Mouse (Mus musculus) olfactory bulb, adult 2 months (tissue): ENCODE data around the gene 1500011B03Rik. TPM values are rescaled to one million over a fixed set of nuclear protein-coding genes. Genes with fewer than 3 reads are reported as not detected.
"Not testable (repeated sequence)": the region's sequence is repeated elsewhere in the genome, so short reads cannot be mapped to it uniquely, and the experiment has no call there.

Experiments
- H3K27ac ChIP-seq: fragments of 200-500 bp; 2 replicates; pipeline ENCODE4 v1.5.1; 2012; ENCODE audit warnings: low read depth, low read length; ENCODE audit not compliant: insufficient read depth
- H3K4me1 ChIP-seq: fragments of 200-500 bp; 2 replicates; pipeline ENCODE4 v1.6.1; 2012; ENCODE audit warnings: low read length; ENCODE audit not compliant: control insufficient read depth, insufficient read depth
- H3K4me3 ChIP-seq: fragments of 200-500 bp; 2 replicates; pipeline ENCODE4 v1.5.1; 2012; ENCODE audit warnings: mild to moderate bottlenecking, low read depth, low read length, moderate library complexity; ENCODE audit not compliant: insufficient read depth
- CTCF ChIP-seq: fragments of 200-500 bp; IDR thresholded peaks from 2 replicates; pipeline ENCODE4 v1.5.1; 2012; ENCODE audit warnings: low read depth, mild to moderate bottlenecking, low read length, moderate library complexity; ENCODE audit not compliant: insufficient read depth
- POLR2A ChIP-seq: fragments of 200-500 bp; IDR thresholded peaks from 2 replicates; pipeline ENCODE4 v1.6.1; 2012; ENCODE audit warnings: mild to moderate bottlenecking, low read depth, low read length, moderate library complexity; ENCODE audit not compliant: insufficient read depth
- WGBS: fragments of 180-500 bp; shearing (Covaris S2); methylation state at CpG from one replicate; pipeline ENCODE4 v1.1.7; 2018; 5-methylcytosine and 5-hydroxymethylcytosine counted together
- polyA plus RNA-seq: library from polyadenylated mRNA; stranded (reverse); fragments of >200 nt; gene quantifications from 2 replicates; pipeline ENCODE4 v1.2.4, GENCODE M21; 2012; ENCODE audit warnings: low replicate concordance; ENCODE audit not compliant: missing spikeins, insufficient read depth, insufficient read length

1500011B03Rik gene
- not detected in 2 replicates for polyA plus RNA-seq

DNA sequence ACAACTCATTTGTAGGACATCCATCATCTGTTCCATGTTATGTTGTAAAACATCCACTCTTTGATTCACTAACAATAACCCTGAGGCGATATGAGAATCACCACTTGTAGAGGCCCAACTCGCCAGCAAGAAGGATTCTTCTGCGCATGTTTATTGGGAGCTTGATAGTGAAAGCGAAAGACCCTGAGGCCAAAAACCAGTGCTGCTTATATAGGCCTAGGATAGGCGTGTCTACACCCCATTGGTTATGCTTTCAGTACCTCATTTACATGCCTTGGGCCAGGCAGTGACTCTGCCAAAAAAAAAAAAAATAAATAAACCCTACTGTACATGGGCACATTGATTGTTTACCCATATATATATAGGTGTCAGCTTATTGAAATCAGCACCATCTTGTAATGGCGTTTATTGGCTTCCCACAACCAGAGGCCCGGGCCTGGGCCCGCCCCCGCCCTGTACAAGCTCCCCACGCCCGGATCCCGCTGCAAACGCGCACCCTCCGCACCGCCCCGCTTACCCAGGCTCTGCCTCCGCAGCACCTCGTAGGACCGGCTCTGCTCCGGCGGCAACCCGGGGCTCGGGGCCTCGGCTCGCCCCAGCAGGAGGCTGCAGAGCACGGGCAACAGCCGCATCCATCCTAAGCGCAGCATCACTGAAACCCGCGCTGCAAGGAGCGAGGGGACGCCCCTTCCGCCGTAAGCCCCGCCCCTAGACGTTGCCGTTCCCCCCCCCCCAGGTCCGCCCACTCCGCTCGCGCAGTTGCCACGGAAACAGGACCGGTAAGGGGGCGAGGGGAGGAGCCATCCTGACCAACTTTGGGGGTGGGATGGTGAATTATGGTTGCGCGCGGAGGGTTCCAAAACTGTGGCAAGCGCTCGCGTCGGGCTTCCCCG, at the start of gene 1500011B03Rik:
1500011B03Rik (minus strand) TSS at position 673 of the 893 bp plus-strand sequence.
- peak within 1 kb of the TSS; percentile 98 for H3K4me3 ChIP-seq
- peaks cover 11% of the 10 kb centered on the region for H3K4me1 ChIP-seq
- TF ChIP-seq POLR2A (peak; percentile 62; the same call in 1 of the 2 replicates), CTCF (no peak)
- H3K27ac ChIP-seq, result peak within 1 kb of the TSS; percentile 80
- WGBS, result 6% methylated on average over 52 of the region's 53 CpGs

DNA sequence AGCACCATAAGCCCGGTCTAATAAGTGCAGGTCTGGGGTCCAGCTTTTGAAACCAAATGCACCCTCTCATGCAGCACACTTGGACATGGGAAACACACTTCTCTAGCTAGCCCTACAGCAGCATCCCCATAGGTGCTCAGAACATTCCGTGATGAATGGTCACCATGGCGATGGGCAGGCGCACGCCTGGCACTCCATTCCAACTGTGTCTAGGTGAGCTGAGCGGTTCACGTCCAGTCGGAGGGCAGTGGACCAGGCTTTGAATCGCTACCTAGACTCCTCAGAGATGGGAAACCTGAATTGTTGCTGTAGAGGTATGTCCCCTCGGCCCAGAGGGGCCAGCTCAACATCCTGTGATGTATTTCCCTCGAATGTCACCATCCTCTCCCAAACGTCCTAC, 42.0 kb upstream of the 1500011B03Rik start:
- Histone ChIP-seq H3K4me1 (no peaks in the 10 kb centered on the region), H3K4me3 (no peak overlapping the region), H3K27ac (no peak overlapping the region)
- 87% methylated on average over 12 of the region's 12 CpGs for WGBS
- TF ChIP-seq CTCF, result no peak
- TF ChIP-seq POLR2A, result no peak

DNA sequence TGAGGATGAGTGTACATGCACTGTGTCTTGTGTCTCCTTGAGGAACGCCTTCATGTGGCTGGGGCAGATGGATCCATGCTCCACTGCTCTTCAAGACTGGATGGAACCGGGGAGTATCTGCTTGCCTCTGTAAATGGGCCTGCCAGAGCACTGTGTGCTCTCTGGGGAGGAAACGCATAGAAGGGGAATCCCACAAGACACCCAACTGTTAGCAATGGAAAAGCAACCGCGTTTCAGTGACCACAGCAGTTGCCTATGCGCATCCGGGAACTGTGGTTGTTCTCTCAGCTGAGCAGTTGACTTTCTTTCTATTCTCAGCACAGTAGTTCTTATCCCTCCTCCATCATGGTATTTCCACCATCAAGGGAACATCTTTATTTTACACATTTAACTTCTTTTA, 41.5 kb upstream of the 1500011B03Rik start:
- 81% methylated on average over 7 of the region's 7 CpGs for WGBS
- H3K4me1 ChIP-seq, result no peaks in the 10 kb centered on the region
- no peak overlapping the region for H3K4me3 ChIP-seq
- TF ChIP-seq CTCF, result no peak
- TF ChIP-seq POLR2A, result no peak
- no peak overlapping the region for H3K27ac ChIP-seq

DNA sequence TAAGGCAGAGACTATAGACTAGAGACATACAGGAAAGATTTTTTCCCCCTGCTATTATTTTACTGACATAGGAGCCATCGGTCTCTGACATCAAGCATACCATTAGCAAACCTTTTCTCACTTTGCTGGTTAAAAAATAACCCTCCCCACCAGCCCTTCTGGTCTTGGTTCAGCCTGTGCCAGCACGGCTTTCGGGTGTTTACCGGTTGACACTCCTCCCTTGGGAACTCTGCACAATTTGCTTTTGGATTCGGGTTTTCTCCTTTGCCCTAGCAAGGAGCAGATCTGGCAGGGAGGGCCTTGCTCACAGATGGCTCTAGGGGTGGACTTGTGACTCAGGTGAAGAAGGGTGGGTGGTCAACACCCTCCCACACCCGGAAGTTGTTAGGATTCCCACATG, 38.5 kb upstream of the 1500011B03Rik start:
- Histone ChIP-seq H3K4me1 (peaks cover 2% of the 10 kb centered on the region; the same call in 1 of the 2 replicates), H3K27ac (no peak overlapping the region), H3K4me3 (no peak overlapping the region)
- TF ChIP-seq POLR2A (no peak), CTCF (no peak)
- WGBS, result 81% methylated on average over 6 of the region's 6 CpGs

DNA sequence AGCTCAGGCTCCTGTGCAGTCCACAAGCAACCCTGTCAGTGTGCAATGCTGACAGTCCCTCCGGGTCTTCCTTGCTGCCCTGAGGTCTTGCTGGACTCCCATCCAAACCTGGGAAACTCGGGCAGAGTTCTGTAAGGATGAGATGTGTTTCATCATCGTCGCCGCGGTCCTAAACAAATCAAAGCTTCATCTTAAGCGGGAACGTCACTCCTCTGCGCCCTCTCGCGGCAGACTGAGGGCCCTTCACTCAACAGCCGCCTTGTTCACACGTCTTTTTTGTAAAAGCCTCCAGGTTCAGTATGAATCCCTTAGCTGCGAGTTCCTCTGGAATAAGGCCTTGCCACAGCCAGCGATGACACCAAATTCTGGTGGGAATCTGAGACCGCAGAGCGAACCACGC, 36.0 kb upstream of the 1500011B03Rik start:
- WGBS, result 5% methylated on average over 18 of the region's 18 CpGs
- peaks cover 2% of the 10 kb centered on the region; the same call in 1 of the 2 replicates for H3K4me1 ChIP-seq
- no peak overlapping the region for H3K27ac ChIP-seq
- H3K4me3 ChIP-seq, result 0 out of 2 replicates have a peak overlapping the region, but pooled peaks have one; percentile 3
- TF ChIP-seq POLR2A (no peak), CTCF (peak; percentile 63; the same call in 1 of the 2 replicates)

DNA sequence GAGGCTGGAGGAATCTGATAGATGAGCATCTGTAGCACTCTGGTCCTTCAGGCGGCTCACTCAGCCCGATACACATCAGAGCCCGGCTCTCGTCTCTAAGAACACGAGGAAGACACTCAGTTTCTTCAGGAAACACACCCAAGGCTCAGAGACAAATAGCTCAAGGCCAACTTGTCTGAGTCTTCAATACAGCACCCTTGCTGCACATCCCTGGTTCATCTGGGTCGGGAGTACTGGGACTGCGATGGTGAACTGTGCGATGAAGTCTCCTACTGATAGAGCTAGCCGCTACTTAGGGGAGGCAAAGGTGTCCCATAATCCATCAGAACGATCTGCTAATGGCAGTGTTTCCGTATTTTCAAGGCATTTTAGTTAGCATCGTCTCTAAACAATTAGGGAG, 35.3 kb upstream of the 1500011B03Rik start, which contains the start of gene Gm9936:
Gm9936 (minus strand) TSS at position 101 of the 400 bp plus-strand sequence.
- 0 out of 2 replicates have a peak within 1 kb of the TSS, but pooled peaks have one; percentile 3 for H3K4me3 ChIP-seq
- no peak within 1 kb of the TSS for H3K27ac ChIP-seq
- H3K4me1 ChIP-seq, result peaks cover 2% of the 10 kb centered on the region; the same call in 1 of the 2 replicates
- WGBS, result 90% methylated on average over 12 of the region's 12 CpGs
- TF ChIP-seq CTCF, result no peak
- no peak for TF ChIP-seq POLR2A

DNA sequence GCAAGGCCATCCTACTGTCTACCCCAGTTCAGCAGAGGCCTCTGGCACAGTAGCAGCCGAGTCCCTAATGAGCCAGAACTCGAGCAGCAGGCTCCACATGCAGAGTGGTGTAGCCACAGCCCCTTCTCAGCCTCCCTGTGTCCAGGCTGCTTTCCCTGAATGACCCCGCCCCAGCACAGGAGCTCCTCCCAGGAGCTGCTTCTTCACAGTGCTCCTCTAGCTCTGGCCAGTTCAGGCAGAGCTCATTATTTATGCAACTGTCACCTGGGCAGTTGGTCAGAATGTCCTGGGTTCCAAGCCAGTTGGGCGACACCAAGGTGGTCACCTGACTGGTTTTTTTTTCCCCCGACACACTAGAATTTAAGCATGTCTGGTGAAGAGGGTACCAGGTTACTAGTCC, 30.1 kb upstream of the 1500011B03Rik start, which contains the start of gene 4930519G04Rik:
4930519G04Rik (plus strand) TSS at position 301 of the 400 bp plus-strand sequence.
- not testable (repeated sequence) for H3K27ac ChIP-seq, H3K4me1 ChIP-seq, H3K4me3 ChIP-seq
- 91% methylated on average over 3 of the region's 5 CpGs for WGBS

DNA sequence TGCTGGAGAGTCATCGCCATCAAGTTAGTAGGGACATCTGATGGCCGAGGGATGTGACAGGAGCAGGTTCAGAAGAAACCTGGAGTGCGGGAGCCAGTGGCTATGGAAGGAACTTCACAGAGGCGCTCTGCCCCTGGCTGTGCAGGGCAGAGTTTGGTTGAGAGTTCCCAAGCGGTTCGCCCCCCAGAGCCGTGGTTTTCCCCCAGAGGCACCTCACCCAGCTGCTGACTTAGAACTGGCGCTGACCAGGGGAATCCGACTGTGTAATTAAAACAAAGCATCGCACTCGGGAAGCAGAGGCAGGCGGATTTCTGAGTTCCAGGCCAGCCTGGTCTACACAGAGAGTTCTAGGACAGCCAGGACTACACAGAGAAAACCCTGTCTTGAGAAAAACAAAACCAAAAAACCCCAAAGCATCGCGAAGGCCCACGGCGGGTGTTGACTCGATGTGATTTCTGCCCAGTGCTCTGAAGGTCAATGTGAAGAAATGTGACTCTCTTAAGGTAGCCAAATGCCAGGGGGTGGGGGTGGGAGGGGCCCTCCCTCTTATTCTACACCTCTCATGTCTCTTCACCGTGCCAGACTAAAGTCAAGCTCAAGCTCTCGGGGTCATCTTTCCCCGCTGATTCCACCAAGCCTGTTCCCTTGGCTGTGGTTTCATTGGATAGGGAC, 28.4 kb upstream of the 1500011B03Rik start:
- 89% methylated on average over 20 of the region's 20 CpGs for WGBS
- no peak overlapping the region for H3K27ac ChIP-seq

DNA sequence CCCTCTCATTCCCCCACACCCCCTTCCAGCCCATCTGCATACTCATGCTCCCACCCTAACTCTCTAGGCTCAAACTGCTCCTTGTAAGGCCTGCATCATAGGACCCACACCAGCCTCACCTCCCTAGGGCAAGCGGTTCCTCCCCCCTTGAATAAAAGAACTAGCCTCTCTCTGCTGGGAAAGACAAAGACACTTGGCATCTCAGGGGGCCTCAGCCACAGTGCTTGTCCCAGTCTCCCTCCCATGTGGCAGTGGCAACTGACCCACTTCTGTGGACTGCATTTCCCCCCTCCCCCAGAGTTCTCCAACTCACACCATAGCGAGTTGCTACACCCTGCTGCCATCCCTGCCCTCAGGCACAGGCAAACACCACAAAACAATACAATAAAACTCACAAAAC, 21.1 kb upstream of the 1500011B03Rik start:
- H3K4me3 ChIP-seq, H3K4me1 ChIP-seq, H3K27ac ChIP-seq: not testable (repeated sequence)
- 55% methylated on average over 2 of the region's 2 CpGs for WGBS

More for the DNA sequence above, 28.4 kb upstream of the 1500011B03Rik start:
- TF ChIP-seq CTCF (no peak), POLR2A (no peak)
- H3K4me3 ChIP-seq, result no peak overlapping the region
- no peaks in the 10 kb centered on the region for H3K4me1 ChIP-seq
